Mouse (Mus musculus) ES-E14 (cell line): ENCODE data around the gene Zfp978.
"Not testable (repeated sequence)": the region's sequence is repeated elsewhere in the genome, so short reads cannot be mapped to it uniquely, and the experiment has no call there.

Source experiments
- CHD2 ChIP-seq: IDR thresholded peaks from 2 replicates; pipeline ENCODE4 v1.6.1; 2014; ENCODE audit warnings: mild to moderate bottlenecking, low read depth, low read length, inconsistent platforms
- HCFC1 ChIP-seq: IDR thresholded peaks from 2 replicates; pipeline ENCODE4 v1.6.1; 2012; ENCODE audit warnings: low read length, inconsistent platforms, borderline replicate concordance; ENCODE audit not compliant: insufficient read depth
- MAFK ChIP-seq: IDR thresholded peaks from 2 replicates; pipeline ENCODE4 v1.6.1; 2014; ENCODE audit warnings: mild to moderate bottlenecking, low read depth, low read length, inconsistent platforms; ENCODE audit not compliant: insufficient read depth

DNA sequence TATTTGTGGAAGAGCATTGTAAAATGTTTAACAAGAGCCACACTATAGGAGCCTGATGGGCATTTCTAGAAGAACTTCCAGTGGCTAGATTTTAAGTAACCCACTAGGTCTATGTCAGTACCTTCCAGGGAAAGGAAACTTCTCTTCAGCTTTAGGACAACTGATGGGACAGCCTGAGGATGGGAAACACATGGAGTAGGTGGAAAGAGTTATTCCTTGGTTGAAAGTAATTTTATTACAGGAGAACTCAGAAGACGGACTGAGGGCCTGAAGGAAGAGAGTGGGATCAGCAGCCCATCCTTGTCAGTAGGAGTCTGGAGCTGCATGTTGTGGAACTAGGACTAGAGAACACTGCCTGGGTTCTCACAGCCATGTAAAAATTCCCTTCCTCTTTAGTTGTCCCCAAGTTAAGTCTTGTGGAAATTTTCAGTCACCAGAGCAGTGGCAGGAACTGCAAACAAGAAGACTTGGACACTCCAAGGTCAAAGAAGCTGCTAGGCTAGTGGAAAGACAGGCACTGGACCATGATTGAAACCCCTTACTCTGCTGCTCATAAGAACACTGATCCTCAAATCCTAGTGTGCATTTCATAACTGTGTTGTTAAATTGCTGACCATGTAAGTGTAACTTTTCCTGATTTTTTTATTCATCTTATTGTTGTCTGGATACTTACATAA lies 25.3 kb upstream of the Zfp978 start:
- TF ChIP-seq MAFK, CHD2, HCFC1: not testable (repeated sequence)
